ENCODE assay signal across 16 mouse cellular contexts in the genomic region with DNA sequence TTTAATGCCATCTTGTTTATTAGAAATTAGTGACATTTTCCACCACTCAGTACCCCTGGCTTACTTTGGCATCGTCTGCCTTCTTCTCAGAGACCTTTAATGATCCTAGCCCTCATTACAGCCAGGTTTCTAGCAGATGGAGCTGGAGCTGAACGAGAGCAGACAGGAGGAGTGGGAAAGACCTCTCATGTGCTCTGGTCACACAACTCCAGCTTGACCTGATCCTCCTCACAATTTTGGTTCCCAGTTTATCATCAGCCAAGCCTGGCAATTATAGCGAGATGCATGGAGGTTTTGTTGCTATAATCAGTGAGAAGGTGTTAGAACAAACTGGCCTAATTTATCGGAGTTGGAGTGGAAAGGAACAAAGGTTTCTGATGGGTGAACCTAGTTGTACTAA.
"Had no signal": no experiment of that assay in that cellular context is flagged by ENCODE, and none has a peak within 500 bp of the region (broad histone marks: within the 10 kb centered on the region; RNA-seq: fewer than 3 reads in every experiment).

No protein-coding gene starts in this region.

- H3K4me3 ChIP-seq: midbrain, embryonic 10.5 days; midbrain, embryonic 12.5 days; myocyte; neural tube, embryonic 13.5 days; stomach, embryonic 15.5 days had no signal

- H3K9ac ChIP-seq: lung, embryonic 14.5 days; midbrain, embryonic 12.5 days; neural tube, embryonic 13.5 days; stomach, embryonic 15.5 days had no signal

- H3K4me1 ChIP-seq: stomach, embryonic 15.5 days had no signal

- DNase-seq: lung, adult 18-20 months; lung, embryonic 14.5 days; lung, postnatal 10 days; lung, postnatal 4 days; midbrain, embryonic 14.5 days; right cerebral cortex, postnatal 14 days; thymus, adult 2 months; thymus, postnatal 25 days; thymus, postnatal 4 days had no signal

- ATAC-seq: midbrain, embryonic 16.5 days had no signal

- H3K9me3 ChIP-seq: midbrain, embryonic 10.5 days; midbrain, embryonic 12.5 days; neural tube, embryonic 13.5 days; stomach, embryonic 15.5 days had no signal

- H3K36me3 ChIP-seq: midbrain, embryonic 10.5 days; midbrain, embryonic 12.5 days; neural tube, embryonic 13.5 days; stomach, embryonic 15.5 days had no signal

- H3K27ac ChIP-seq: midbrain, embryonic 10.5 days; midbrain, embryonic 12.5 days; neural tube, embryonic 13.5 days; stomach, embryonic 15.5 days; stomach, postnatal 0 days had no signal

- H3K27me3 ChIP-seq: midbrain, embryonic 12.5 days; stomach, embryonic 15.5 days had no signal

- H3K4me2 ChIP-seq: lung, embryonic 14.5 days; midbrain, embryonic 12.5 days; neural tube, embryonic 13.5 days; stomach, embryonic 15.5 days had no signal
